19 mouse cellular contexts compared by ENCODE assay signal in genomic region chr19:56065730-56066129, GRCm38 (mm10).
"Had no signal": no experiment of that assay in that cellular context is flagged by ENCODE, and none has a peak within 500 bp of the region (broad histone marks: within the 10 kb centered on the region; RNA-seq: fewer than 3 reads in every experiment).

No protein-coding gene starts in this region.

- ATAC-seq: midbrain, embryonic 16.5 days had no signal

- H3K9me3 ChIP-seq: midbrain, embryonic 10.5 days; midbrain, embryonic 12.5 days; neural tube, embryonic 13.5 days; neural tube, embryonic 15.5 days had no signal

- H3K9ac ChIP-seq: lung, embryonic 14.5 days; midbrain, embryonic 12.5 days; neural tube, embryonic 13.5 days; neural tube, embryonic 15.5 days had no signal

- H3K36me3 ChIP-seq: midbrain, embryonic 10.5 days; midbrain, embryonic 12.5 days; neural tube, embryonic 13.5 days; neural tube, embryonic 15.5 days had no signal

- DNase-seq: lung, adult 18-20 months; lung, embryonic 14.5 days; lung, postnatal 10 days; lung, postnatal 4 days; midbrain, embryonic 14.5 days; retina, postnatal 1 day; right cerebral cortex, adult 18-20 months; right cerebral cortex, postnatal 25 days; right cerebral cortex, postnatal 4 days; spleen, adult 18-20 months; thymus, adult 18-20 months; thymus, postnatal 14 days; thymus, postnatal 36 days had no signal

- H3K4me2 ChIP-seq: lung, embryonic 14.5 days; midbrain, embryonic 12.5 days; neural tube, embryonic 13.5 days; neural tube, embryonic 15.5 days had no signal

- H3K27ac ChIP-seq: midbrain, embryonic 10.5 days; midbrain, embryonic 12.5 days; neural tube, embryonic 13.5 days; neural tube, embryonic 15.5 days had no signal

- H3K4me3 ChIP-seq: midbrain, embryonic 10.5 days; midbrain, embryonic 12.5 days; myocyte; neural tube, embryonic 13.5 days; neural tube, embryonic 15.5 days had no signal
